Mouse (Mus musculus) embryonic stem cell, embryonic (primary cell): ENCODE data around the gene Slc6a17.

Source experiments
- CTCF ChIA-PET, 4 experiments: fragments of 300-600 bp in 2 of 4; fragments of 350-600 bp in 2 of 4; sonication (Branson Sonifier 250); formaldehyde crosslinking; loops; one replicate each; lab custom pipeline; 2022; ENCODE audit warnings: inconsistent platforms in 2 of 4; lab: Charles Lee
- POLR2A ChIA-PET, 4 experiments: fragments of 300-600 bp in 2 of 4; fragments of 350-600 bp in 2 of 4; sonication (Branson Sonifier 250); formaldehyde crosslinking; loops; one replicate each; lab custom pipeline; 2022; ENCODE audit warnings: antibody characterized with exemption in 4 of 4, inconsistent platforms in 1 of 4; lab: Charles Lee

The Slc6a17 gene

DNA sequence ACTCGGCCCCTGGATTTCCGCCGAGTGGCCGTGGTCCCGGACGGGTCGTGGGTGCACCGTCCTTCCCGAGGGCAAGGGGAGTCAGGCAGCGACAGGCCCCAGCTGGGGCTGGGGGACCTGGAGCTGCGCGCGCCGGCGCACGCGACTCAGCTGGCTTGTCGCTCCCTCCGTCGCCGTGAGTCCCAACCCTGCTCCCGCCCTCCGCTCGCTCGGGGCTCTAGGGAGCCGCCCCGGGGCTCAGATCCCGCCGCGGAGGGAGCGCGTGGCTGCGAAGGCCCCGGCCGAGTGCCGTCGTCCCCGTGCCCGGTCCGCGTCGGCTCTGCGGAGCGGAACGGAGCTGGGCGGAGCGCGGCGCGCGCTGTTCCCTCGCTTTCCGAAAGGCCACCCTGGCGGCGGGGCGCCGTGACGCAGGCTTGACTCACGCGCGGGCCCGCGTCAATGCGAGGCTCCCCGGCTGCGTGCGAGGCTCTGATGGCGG, at the start of gene Slc6a17:
Gene Slc6a17, minus strand, starts transcription at position 388 of the 478 bp plus-strand sequence.
- ChIA-PET CTCF (interaction anchor here in 2 of 4 experiments (1.0 to 1.3 kb wide), 2 partner anchors 33 to 88 kb away, joined by 3 read pairs; no protein-coding TSS in a partner anchor), POLR2A (interaction anchor here in 2 of 4 experiments (1.1 to 2.5 kb wide), 3 partner anchors 16 to 185 kb away, joined by 3 to 10 read pairs (median 4); partner anchors contain the start of gene Rbm15 (in 2 of the 2))

DNA sequence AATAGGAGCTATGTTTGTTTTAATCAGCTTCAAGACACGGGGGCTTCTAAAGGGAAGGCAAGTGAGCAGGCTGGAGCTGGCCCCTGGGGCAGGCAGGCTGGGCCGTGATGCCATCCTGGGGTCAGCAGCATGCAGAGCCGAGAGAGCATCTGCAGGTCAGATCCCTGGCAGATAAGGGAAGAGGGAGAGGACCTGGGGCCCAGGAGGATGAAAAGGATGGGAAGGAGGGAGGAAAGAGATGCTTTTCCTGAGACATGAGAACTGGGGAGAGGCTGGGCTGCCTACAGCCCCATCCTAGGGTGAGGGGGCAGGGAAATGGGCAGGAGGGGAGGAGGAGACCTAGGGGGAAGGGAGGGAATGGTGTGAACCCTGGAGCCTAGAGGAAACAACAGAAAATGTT, 47.5 kb upstream of the Slc6a17 start:
- ChIA-PET CTCF (interaction anchor here in 3 of 4 experiments (0.7 to 2.9 kb wide), 5 partner anchors 15 to 133 kb away, joined by 3 to 13 read pairs (median 4); no protein-coding TSS in a partner anchor), POLR2A (interaction anchor here in 1 of 4 experiments (0.6 to 1.0 kb wide), 2 partner anchors 37 to 448 kb away, joined by 3 to 5 read pairs; no protein-coding TSS in a partner anchor)

DNA sequence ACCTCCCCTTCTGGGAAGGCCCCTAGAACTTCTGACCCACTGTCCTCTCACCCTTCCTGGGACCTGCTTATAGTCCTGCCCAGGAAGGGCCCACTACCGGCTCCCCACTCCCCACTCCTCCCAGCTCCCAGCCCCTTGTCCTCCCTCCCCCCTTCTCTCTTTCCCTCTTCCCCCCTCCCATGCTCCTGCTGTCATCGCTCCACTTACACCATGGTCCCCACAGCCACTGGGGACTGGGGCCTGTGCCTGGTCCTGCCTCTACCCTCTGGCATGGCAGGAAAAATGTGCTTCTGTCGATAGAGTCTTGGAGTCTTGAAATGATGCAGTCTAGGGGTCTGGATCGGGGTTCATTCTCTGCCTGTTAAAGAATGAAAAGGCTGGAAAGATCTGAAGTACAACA, 46.1 kb upstream of the Slc6a17 start:
- CTCF ChIA-PET = interaction anchor here in 2 of 4 experiments (1.0 to 2.9 kb wide), 3 partner anchors 13 to 303 kb away, joined by 3 to 13 read pairs (median 3); no protein-coding TSS in a partner anchor
- POLR2A ChIA-PET = interaction anchor here in 1 of 4 experiments (0.6 kb wide), 2 partner anchors 18 to 31 kb away, joined by 3 read pairs; no protein-coding TSS in a partner anchor

DNA sequence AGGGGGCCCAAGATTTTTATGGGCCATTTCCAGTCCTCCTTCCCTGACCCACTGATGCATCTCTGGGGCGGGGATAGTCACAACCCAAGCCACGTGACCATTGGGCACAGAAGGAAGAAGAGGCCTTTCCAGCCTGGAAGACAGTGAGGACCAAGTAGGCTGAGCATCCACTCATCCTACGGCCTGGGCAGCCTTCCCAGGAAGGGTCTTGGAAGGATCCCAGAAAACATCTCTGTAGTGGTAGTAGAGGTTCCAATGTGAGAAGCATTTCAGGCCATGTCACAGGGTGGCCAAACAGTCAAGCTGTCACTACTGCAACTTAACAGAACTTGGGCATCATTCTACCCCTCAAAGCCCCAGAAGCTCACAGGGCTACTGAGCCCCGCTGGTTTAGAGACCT, 44.8 kb upstream of the Slc6a17 start:
- ChIA-PET POLR2A (no interaction called here), CTCF (interaction anchor here in 3 of 4 experiments (0.7 to 1.5 kb wide), 3 partner anchors 9 to 406 kb away, joined by 3 read pairs; no protein-coding TSS in a partner anchor)

DNA sequence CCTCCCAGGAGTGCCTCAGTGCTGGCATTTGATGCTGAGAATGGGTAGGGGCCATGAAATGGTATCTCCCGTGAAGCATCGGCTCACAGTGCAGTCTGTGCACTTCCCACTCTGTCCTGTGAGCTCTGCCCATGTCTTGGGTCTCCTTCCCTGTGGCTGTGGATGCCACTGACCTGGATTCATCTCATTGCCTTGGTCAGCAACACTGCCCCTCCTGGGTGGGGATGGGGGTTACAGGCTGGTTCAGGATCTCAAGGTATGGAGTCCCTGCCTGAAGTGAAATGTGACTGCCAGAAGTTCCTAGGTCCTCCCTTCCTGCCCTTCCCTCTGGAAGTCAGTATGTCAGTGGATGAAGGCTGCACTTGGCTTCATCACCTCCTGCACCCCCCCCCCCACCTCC, 44.3 kb upstream of the Slc6a17 start:
- ChIA-PET CTCF (interaction anchor here in 2 of 4 experiments (0.7 to 1.5 kb wide), 3 partner anchors 10 to 406 kb away, joined by 3 read pairs; no protein-coding TSS in a partner anchor), POLR2A (no interaction called here)

DNA sequence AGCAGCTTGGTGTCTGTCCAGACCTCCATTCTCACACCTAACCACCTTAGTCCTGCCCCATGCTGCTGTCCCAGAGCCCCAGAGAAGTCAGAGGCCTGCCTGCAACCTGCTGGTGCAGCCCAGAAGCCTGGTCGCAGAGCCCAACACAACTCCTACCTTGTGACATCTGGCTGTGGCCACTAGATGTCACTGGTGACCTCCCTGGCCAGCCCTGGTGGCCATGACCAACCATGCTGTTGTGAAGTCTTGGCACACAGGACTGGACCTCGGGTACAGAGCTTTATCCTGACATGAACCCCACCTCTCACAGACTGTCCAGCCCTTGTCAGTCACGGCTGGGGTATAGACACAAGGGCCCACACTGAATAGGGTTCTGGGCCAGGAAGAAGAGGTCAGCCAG, 41.4 kb upstream of the Slc6a17 start:
- CTCF ChIA-PET = interaction anchor here (0.6 to 1.7 kb wide), 9 partner anchors 9 to 308 kb away, joined by 3 to 8 read pairs (median 4); no protein-coding TSS in a partner anchor

DNA sequence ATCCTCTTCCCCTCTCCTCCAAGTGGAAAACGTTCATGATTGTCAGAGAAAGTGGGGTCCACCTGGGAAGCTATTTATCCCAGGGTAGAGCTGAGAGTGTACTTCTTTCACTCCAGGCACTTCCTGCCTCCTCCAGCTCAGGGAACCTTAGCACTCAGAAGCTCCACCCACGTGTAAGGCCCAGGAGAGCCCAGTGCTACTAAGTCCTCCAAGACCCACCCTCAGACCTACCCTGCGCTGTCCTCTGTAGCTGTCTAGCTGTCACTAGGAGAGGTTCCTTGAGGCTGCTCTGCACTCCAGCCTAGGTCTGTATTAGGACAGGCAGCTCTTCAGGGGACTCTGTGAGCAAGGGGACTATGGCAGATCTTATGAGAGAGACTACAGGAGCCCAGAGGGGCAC, 40.9 kb upstream of the Slc6a17 start:
- POLR2A ChIA-PET = interaction anchor here in 2 of 4 experiments (0.5 to 1.5 kb wide), 5 partner anchors 8 to 151 kb away, joined by 3 to 4 read pairs (median 4); partner anchors contain the start of gene Alx3 (in 1 of the 2)
- CTCF ChIA-PET = interaction anchor here (0.6 to 1.5 kb wide), 8 partner anchors 8 to 308 kb away, joined by 3 to 7 read pairs (median 4); no protein-coding TSS in a partner anchor

More for the DNA sequence above, 41.4 kb upstream of the Slc6a17 start:
- POLR2A ChIA-PET = interaction anchor here in 3 of 4 experiments (0.5 to 1.5 kb wide), 5 partner anchors 9 to 641 kb away, joined by 3 to 4 read pairs (median 3); partner anchors contain the start of gene Alx3 (in 1 of the 3)

DNA sequence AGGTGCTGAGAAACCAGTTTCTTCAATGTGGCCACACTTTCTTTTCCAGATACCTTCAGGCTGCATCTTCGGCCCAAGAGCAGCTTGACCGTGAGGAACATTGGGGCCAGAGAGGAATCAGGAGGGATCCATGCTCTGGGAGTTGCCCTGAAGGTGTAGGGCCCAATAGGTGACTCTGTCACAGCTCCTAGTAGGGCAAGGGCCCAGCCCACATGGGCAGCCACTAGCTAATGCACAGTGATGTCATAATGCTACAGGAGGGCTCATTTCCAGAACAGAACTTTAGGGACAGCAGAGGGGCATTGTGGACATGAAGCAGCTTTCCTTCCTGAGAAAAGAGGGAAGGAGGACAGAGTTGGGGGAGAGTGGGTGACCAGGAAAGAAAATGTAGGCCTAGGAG, 37.0 kb upstream of the Slc6a17 start, which contains the start of gene Ubl4b:
Gene Ubl4b, minus strand, starts transcription at position 232 of the 400 bp plus-strand sequence.
- ChIA-PET POLR2A (no interaction called here), CTCF (no interaction called here)

DNA sequence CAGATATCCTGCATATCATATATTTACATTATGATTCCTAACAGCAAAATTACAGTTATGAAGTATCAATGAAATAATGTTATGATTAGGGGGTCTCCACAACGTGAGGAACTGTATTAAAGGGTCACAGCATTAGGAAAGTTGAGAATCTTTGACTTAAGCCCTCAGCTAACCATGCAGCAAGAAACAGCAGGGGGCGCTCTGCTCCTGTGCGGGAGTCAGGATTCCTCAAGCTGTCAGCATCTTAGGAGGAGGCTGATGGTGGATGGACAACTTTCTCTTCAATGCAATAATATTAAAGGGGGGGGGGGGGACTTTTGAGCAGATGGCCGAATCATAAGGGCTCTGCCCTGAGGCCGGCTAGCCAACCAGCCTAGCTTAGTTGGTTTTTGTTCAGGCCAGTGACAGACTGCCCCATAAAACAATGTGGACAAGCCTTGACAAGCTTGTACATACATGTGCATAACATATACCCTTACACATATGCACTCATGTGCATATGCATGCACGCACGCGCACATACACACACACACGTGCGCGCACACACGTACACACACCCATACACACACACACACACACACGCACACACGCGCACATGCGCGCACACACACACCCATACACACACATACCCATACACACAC, 32.7 kb upstream of the Slc6a17 start:
- ChIA-PET POLR2A (interaction anchor here in 3 of 4 experiments (0.6 kb wide), 3 partner anchors 8 to 1808 kb away, joined by 3 to 7 read pairs (median 4); no protein-coding TSS in a partner anchor), CTCF (interaction anchor here (0.5 to 2.2 kb wide), 78 partner anchors 8 to 1280 kb away, joined by 3 to 20 read pairs (median 4); partner anchors contain the start of gene Lrif1 (in 1 of the 4))

DNA sequence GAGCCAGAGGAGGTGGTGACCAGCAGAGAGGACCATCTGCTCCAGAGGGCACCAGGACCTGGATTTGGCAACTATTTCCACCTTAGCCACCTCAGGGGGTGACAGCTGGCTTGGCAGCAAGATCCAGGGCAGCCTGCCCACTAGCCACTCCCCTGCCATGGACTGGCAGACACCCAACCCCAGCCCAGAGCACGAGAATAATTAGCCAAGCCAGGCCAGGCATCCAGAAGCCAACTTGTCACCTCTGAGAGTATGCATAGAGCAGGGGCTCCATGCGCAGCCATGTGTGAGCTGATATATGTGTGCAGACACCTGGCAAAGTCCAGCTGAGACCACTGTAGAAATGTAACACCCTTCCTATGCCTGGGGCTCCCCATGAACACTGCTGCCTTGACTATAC, 29.1 kb upstream of the Slc6a17 start:
- ChIA-PET POLR2A (no interaction called here), CTCF (interaction anchor here in 1 of 4 experiments (0.9 kb wide), 1 partner anchor 24 kb away, joined by 3 read pairs; no protein-coding TSS in a partner anchor)

DNA sequence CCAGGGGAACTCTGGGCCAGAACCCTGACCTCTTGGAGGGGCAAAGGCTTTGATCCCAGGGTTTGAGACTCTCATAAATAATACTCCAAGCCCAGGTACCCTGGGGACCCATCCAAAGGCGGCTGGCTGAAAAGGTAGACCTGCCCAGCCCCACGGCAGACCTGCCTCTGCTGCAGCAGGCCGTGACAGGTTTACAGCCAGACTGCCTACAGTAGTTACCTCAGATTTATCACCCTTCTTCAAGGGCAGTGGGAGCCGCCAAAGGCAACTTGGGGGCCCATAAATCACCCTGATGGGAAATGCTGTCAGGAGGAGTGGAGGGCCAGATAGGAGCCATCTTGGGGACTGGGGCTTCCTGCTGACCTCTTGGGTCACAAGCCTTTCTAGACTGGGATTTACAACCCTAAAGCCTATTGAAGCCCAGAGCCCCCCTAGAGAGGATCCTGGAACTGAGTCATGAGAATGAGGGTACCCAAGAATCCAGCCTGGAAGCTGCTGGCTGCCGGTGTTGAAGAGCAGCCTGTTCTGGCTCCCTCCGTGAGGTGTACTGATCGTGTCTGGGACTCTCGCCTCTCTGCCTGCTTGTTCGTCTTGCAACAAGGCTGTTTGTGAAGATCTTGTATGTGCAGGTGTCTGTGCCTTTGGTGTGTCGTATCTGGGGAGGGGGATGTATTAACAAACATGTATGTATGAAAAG, 28.0 kb upstream of the Slc6a17 start:
- ChIA-PET CTCF (no interaction called here), POLR2A (no interaction called here)

DNA sequence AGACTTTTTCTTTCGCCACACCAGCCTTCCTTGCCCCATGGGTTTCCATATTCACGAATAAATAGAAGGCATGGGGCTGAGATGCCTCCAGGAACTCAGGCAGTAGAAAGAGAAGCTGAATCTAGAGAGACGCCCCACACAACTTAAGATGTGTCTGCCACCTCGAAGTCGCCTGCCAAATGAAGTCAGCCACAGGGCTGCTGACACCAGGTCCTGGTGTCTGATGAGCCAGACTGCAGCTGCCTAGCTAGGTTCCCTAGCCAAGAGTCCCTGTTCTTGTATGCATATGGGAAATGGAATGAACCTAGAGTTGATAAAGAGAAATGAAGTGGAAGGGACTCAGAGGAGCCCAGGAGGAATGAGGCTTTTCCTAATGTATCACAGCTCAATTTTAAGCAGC, 27.5 kb upstream of the Slc6a17 start:
- CTCF ChIA-PET = no interaction called here
- POLR2A ChIA-PET = no interaction called here

DNA sequence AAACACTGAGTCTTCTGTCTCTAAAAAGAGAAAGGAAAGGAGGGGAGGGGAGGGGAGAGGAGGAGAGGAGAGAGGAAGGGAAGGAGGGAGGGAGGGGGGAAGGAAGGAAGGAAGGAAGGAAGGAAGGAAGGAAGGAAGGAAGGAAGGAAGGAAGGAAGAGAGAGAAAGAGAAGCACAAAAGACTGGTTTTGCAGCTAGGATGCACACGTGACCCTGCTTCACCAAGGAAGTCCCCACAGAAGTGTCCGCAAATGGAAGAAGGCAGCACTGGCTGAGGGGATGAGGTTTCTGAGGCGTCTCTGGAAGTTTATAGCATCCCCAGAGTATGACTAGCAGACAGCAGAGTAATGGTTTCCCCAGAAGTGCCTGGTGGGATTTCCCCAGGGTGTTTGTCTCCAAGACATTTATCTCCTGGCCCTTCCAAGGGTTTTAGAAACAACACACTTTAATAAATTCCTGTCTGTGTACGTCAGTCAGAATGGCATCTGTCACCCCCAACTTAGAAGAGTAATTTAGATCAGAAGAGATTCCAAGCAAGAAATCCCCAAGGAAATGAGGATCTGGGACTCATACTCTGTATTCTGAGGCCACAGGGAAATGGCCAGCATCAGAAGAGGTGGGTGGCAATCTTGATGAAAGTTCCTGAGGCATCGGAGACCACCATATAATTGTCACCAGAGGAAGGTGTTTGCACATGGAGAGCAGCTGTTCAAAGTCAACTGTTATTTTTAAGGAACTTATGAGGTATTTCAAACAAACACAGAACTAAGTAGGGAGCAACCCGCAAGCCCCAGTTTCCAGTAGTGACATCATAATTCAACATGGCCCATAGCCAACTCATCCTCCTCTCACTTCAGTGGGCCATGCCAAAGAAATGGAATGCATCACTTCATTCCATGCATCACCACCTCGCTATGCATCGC, 25.6 kb upstream of the Slc6a17 start:
- CTCF ChIA-PET = no interaction called here
- POLR2A ChIA-PET = no interaction called here

DNA sequence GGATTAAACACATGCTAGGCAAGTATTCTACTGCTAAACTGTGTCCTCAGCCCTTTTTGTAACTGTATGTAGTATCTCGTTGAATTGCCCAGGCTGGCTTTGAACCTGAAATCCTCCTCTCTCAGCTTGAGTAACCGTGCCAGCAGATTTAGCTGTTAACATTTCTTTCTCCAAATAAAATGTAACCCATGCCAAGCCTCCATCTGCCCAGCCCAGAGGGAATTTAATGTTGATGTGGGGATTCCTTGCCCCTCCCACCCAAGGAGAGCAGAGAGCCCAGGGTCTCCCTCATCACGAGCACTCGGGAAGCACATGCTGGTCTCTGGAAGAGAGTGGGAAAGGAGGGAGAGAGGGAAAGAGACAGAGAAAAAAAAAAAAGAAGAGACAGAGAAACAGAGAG, 24.8 kb upstream of the Slc6a17 start:
- POLR2A ChIA-PET = no interaction called here
- CTCF ChIA-PET = interaction anchor here in 1 of 4 experiments (1.9 kb wide), 1 partner anchor 8 kb away, joined by 10 read pairs; no protein-coding TSS in a partner anchor

DNA sequence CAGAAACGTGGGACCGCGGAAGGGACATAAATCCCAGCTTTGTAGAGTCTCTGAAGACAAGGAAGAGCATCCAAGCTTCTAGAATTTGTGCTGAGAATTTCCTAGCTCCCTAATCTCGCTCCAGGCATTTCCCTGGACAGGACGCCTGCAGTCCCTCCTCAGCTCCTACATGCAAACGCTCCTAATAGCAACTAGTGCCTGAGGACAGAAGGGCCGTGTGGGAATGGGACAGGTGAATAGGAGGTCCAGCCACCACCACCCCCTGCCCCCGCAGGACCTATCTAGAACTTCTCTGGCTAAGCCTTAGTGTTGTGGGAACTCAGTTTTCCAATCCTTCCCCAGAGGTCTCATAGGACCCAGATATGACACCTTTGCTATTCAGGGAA, 19.7 kb upstream of the Slc6a17 start:
- ChIA-PET POLR2A (interaction anchor here in 2 of 4 experiments (0.6 to 1.5 kb wide), 5 partner anchors 10 to 503 kb away, joined by 3 to 4 read pairs (median 3); no protein-coding TSS in a partner anchor), CTCF (interaction anchor here in 3 of 4 experiments (0.6 to 2.4 kb wide), 5 partner anchors 12 to 191 kb away, joined by 4 to 9 read pairs (median 6); no protein-coding TSS in a partner anchor)

DNA sequence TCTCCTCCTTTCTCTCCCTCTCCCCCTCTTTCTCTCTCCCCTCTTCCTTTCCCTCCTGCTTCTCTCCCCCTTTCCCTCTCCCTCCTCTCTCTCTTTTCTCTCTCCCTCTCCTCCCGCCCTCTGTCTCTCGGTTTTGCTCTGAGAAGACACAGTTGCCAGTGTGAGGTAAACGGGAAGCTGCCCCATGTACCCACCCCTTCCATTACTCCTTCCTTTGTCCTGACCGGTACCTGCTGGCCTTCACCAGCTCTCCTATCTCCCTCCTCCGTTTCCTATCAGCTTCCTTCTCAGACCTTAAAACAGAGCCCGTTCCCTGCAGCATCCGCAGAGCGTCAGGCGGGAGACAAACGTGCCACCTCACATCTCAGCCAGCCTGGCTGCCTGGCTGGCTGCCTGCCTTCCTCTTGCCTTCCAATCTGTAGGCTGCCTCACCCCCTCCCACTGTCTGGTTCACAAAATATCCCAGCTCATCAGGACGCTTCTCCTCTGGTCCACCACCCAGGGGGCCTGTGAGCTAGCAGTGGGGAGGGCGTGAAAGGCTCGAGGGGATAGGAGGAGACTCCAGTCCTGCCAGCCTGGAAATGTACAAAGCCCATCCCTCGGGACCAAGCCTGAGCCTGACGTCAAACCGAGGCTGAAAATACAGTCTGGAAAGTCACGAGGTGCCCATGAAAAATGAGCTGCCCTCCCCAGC, 19.1 kb upstream of the Slc6a17 start:
- ChIA-PET CTCF (interaction anchor here in 3 of 4 experiments (0.6 to 2.4 kb wide), 4 partner anchors 13 to 1523 kb away, joined by 4 to 10 read pairs (median 8); no protein-coding TSS in a partner anchor), POLR2A (interaction anchor here in 1 of 4 experiments (0.6 to 1.5 kb wide), 6 partner anchors 9 to 288 kb away, joined by 3 to 6 read pairs (median 3); no protein-coding TSS in a partner anchor)

DNA sequence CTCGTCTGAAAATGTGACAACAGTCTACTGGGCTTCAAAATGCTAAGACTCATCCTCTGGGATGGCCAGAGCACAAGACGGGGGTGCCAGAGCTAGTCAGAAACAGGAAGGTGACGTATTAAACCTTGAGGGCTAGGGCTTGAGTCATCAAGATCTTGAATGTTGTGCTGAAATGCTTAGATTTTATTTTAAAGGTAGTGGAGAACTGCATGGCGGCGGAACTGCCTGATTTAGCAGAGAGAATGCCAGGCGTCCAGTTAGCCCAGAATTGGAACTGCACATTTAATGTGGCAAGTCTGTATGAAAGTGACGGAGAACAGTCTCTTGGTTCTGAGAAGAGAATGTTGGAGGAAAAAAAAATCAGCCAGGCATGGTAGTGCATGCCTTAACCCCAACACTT, 17.1 kb upstream of the Slc6a17 start:
- ChIA-PET CTCF (no interaction called here), POLR2A (no interaction called here)
